Mouse (Mus musculus) ES-E14 (cell line): Measurements from ENCODE around the gene Pde4d.

Experiments
- CHD2 ChIP-seq: IDR thresholded peaks from 2 replicates; pipeline ENCODE4 v1.6.1; 2014; ENCODE audit warnings: mild to moderate bottlenecking, low read depth, low read length, inconsistent platforms
- HCFC1 ChIP-seq: IDR thresholded peaks from 2 replicates; pipeline ENCODE4 v1.6.1; 2012; ENCODE audit warnings: low read length, inconsistent platforms, borderline replicate concordance; ENCODE audit not compliant: insufficient read depth
- MAFK ChIP-seq: IDR thresholded peaks from 2 replicates; pipeline ENCODE4 v1.6.1; 2014; ENCODE audit warnings: mild to moderate bottlenecking, low read depth, low read length, inconsistent platforms; ENCODE audit not compliant: insufficient read depth
- ZC3H11A ChIP-seq: IDR thresholded peaks from 2 replicates; pipeline ENCODE4 v1.6.1; 2012; ENCODE audit warnings: low read depth, mild to moderate bottlenecking, inconsistent platforms, low read length, borderline replicate concordance
- ZNF384 ChIP-seq: IDR thresholded peaks from 2 replicates; pipeline ENCODE4 v1.6.1; 2012; ENCODE audit warnings: low read depth, low read length, inconsistent platforms

GRCm38 (mm10) chr13:109519966-109520646 lies 1070.4 kb downstream of the Pde4d start:
- TF ChIP-seq HCFC1 (no peak), ZC3H11A (no peak), CHD2 (no peak), ZNF384 (no peak), MAFK (no peak)
